Mouse (Mus musculus): ENCODE results near the gene Spock3. TPM values are rescaled to one million over a fixed set of nuclear protein-coding genes. Genes with fewer than 3 reads are reported as not detected.
A peak's percentile ranks its signal among the peaks of the same experiment; 100 is the strongest.

Gene Spock3
- polyA plus RNA-seq (2015; fragmentation: Nextera tagmentation; extraction: Ambion mirVana): 2.8 TPM in 2 replicates

GRCm38 (mm10) chr8:62950709-62951108 lies at the start of gene Spock3:
Spock3 (plus strand) TSS chr8:62951009.
- Histone ChIP-seq H3K4me1 (peaks cover 6% of the 10 kb centered on the region; the same call in 1 of the 2 replicates), H3K9me3 (no peaks in the 10 kb centered on the region), H3K4me3 (peak within 1 kb of the TSS; percentile 64), H3K36me3 (no peaks in the 10 kb centered on the region), H3K9ac (peak within 1 kb of the TSS; percentile 77), H3K4me2 (peak within 1 kb of the TSS; percentile 98), H3K27ac (replicated peaks) (no peak within 1 kb of the TSS), H3K27me3 (replicated peaks) (peaks cover 23% of the 10 kb centered on the region)
- WGBS: 48% methylated on average over 2 of the region's 2 CpGs
- ATAC-seq (ENCODE audit: extremely low read depth, insufficient number of reproducible peaks, low FRiP score, low TSS enrichment): no peak

GRCm38 (mm10) chr8:62951173-62952134 lies 645 bp downstream of the Spock3 start:
- H3K4me1 ChIP-seq: peaks cover 6% of the 10 kb centered on the region; the same call in 1 of the 2 replicates
- no peak overlapping the region for H3K27ac ChIP-seq (replicated peaks)
- peak overlapping the region; percentile 98 for H3K4me2 ChIP-seq
- peaks cover 23% of the 10 kb centered on the region for H3K27me3 ChIP-seq (replicated peaks)
- H3K9ac ChIP-seq: peak overlapping the region; percentile 77
- under 1% methylated on average over 44 of the region's 50 CpGs for WGBS
- H3K4me3 ChIP-seq: peak overlapping the region; percentile 64
- H3K9me3 ChIP-seq: no peaks in the 10 kb centered on the region
- H3K36me3 ChIP-seq: no peaks in the 10 kb centered on the region
- no peak for ATAC-seq (ENCODE audit: extremely low read depth, insufficient number of reproducible peaks, low FRiP score, low TSS enrichment)

GRCm38 (mm10) chr8:62952481-62952880 lies 1.7 kb downstream of the Spock3 start:
- ATAC-seq (ENCODE audit: extremely low read depth, insufficient number of reproducible peaks, low FRiP score, low TSS enrichment): no peak
- Histone ChIP-seq H3K4me2 (peak overlapping the region; percentile 98), H3K4me3 (peak overlapping the region; percentile 64; the same call in 1 of the 2 replicates), H3K4me1 (peaks cover 6% of the 10 kb centered on the region; the same call in 1 of the 2 replicates), H3K27me3 (replicated peaks) (peaks cover 23% of the 10 kb centered on the region), H3K36me3 (no peaks in the 10 kb centered on the region), H3K9ac (no peak overlapping the region), H3K9me3 (no peaks in the 10 kb centered on the region), H3K27ac (replicated peaks) (no peak overlapping the region)
- 26% methylated on average over 3 of the region's 3 CpGs for WGBS

GRCm38 (mm10) chr8:62962608-62963007 lies 11.8 kb downstream of the Spock3 start:
- Histone ChIP-seq H3K36me3 (no peaks in the 10 kb centered on the region), H3K4me2 (no peak overlapping the region), H3K9me3 (no peaks in the 10 kb centered on the region), H3K4me3 (no peak overlapping the region), H3K9ac (no peak overlapping the region), H3K4me1 (no peaks in the 10 kb centered on the region), H3K27me3 (replicated peaks) (no peaks in the 10 kb centered on the region), H3K27ac (replicated peaks) (no peak overlapping the region)
- no peak for ATAC-seq (ENCODE audit: extremely low read depth, insufficient number of reproducible peaks, low FRiP score, low TSS enrichment)
- WGBS: 70% methylated on average over 3 of the region's 3 CpGs

GRCm38 (mm10) chr8:62969802-62970372 lies 19.1 kb downstream of the Spock3 start:
- H3K9ac ChIP-seq: no peak overlapping the region
- H3K9me3 ChIP-seq: no peaks in the 10 kb centered on the region
- WGBS: 73% methylated on average over 2 of the region's 2 CpGs
- no peak overlapping the region for H3K4me3 ChIP-seq
- no peaks in the 10 kb centered on the region for H3K4me1 ChIP-seq
- no peak for ATAC-seq (ENCODE audit: extremely low read depth, insufficient number of reproducible peaks, low FRiP score, low TSS enrichment)
- H3K27me3 ChIP-seq (replicated peaks): no peaks in the 10 kb centered on the region
- H3K36me3 ChIP-seq: no peaks in the 10 kb centered on the region
- H3K27ac ChIP-seq (replicated peaks): no peak overlapping the region
- H3K4me2 ChIP-seq: no peak overlapping the region

GRCm38 (mm10) chr8:63088984-63089383 lies 138.2 kb downstream of the Spock3 start:
- no peak for ATAC-seq (ENCODE audit: extremely low read depth, insufficient number of reproducible peaks, low FRiP score, low TSS enrichment)
- H3K4me2 ChIP-seq: no peak overlapping the region
- H3K4me3 ChIP-seq: no peak overlapping the region
- H3K9me3 ChIP-seq: no peaks in the 10 kb centered on the region
- no peaks in the 10 kb centered on the region for H3K4me1 ChIP-seq
- H3K9ac ChIP-seq: no peak overlapping the region
- no peaks in the 10 kb centered on the region for H3K36me3 ChIP-seq
- H3K27ac ChIP-seq (replicated peaks): no peak overlapping the region
- 73% methylated on average over 3 of the region's 3 CpGs for WGBS
- no peaks in the 10 kb centered on the region for H3K27me3 ChIP-seq (replicated peaks)

- no peak overlapping the region for H3K4me2 ChIP-seq
Observed at GRCm38 (mm10) chr8:63098200-63098599, 147.4 kb downstream of the Spock3 start.

GRCm38 (mm10) chr8:63109761-63110160 lies 159.0 kb downstream of the Spock3 start:
- Histone ChIP-seq H3K9ac (no peak overlapping the region), H3K4me2 (no peak overlapping the region), H3K36me3 (no peaks in the 10 kb centered on the region), H3K9me3 (no peaks in the 10 kb centered on the region), H3K27me3 (replicated peaks) (no peaks in the 10 kb centered on the region), H3K27ac (replicated peaks) (no peak overlapping the region), H3K4me3 (no peak overlapping the region), H3K4me1 (no peaks in the 10 kb centered on the region)
- ATAC-seq (ENCODE audit: extremely low read depth, insufficient number of reproducible peaks, low FRiP score, low TSS enrichment): no peak
- WGBS: 61% methylated on average over 1 of the region's 1 CpGs

More at GRCm38 (mm10) chr8:63098200-63098599, 147.4 kb downstream of the Spock3 start:
- H3K9ac ChIP-seq: no peak overlapping the region
- H3K4me3 ChIP-seq: no peak overlapping the region
- no peak for ATAC-seq (ENCODE audit: extremely low read depth, insufficient number of reproducible peaks, low FRiP score, low TSS enrichment)
- no peaks in the 10 kb centered on the region for H3K9me3 ChIP-seq
- WGBS: 70% methylated on average over 2 of the region's 2 CpGs
- no peaks in the 10 kb centered on the region for H3K36me3 ChIP-seq
- H3K27me3 ChIP-seq (replicated peaks): no peaks in the 10 kb centered on the region
- H3K4me1 ChIP-seq: no peaks in the 10 kb centered on the region
- H3K27ac ChIP-seq (replicated peaks): no peak overlapping the region

- H3K36me3 ChIP-seq: no peaks in the 10 kb centered on the region
- ATAC-seq (ENCODE audit: extremely low read depth, insufficient number of reproducible peaks, low FRiP score, low TSS enrichment): no peak
- no peaks in the 10 kb centered on the region for H3K4me1 ChIP-seq
- no peaks in the 10 kb centered on the region for H3K9me3 ChIP-seq
- H3K4me2 ChIP-seq: no peak overlapping the region
- no peak overlapping the region for H3K4me3 ChIP-seq
- WGBS: 65% methylated on average over 1 of the region's 1 CpGs
- H3K27me3 ChIP-seq (replicated peaks): no peaks in the 10 kb centered on the region
- no peak overlapping the region for H3K9ac ChIP-seq
- no peak overlapping the region for H3K27ac ChIP-seq (replicated peaks)
Observed at GRCm38 (mm10) chr8:63112919-63113318, 162.1 kb downstream of the Spock3 start.

GRCm38 (mm10) chr8:63120508-63120907 lies 169.7 kb downstream of the Spock3 start:
- Histone ChIP-seq H3K4me3 (no peak overlapping the region), H3K9me3 (no peaks in the 10 kb centered on the region), H3K9ac (no peak overlapping the region), H3K36me3 (no peaks in the 10 kb centered on the region), H3K27me3 (replicated peaks) (no peaks in the 10 kb centered on the region), H3K4me2 (no peak overlapping the region), H3K4me1 (no peaks in the 10 kb centered on the region), H3K27ac (replicated peaks) (no peak overlapping the region)
- ATAC-seq (ENCODE audit: extremely low read depth, insufficient number of reproducible peaks, low FRiP score, low TSS enrichment): no peak
- WGBS: 67% methylated on average over 2 of the region's 2 CpGs

- no peaks in the 10 kb centered on the region for H3K4me1 ChIP-seq
- no peak overlapping the region for H3K4me2 ChIP-seq
- no peaks in the 10 kb centered on the region for H3K9me3 ChIP-seq
- 72% methylated on average over 3 of the region's 3 CpGs for WGBS
- H3K36me3 ChIP-seq: no peaks in the 10 kb centered on the region
- no peak overlapping the region for H3K27ac ChIP-seq (replicated peaks)
- H3K9ac ChIP-seq: no peak overlapping the region
- H3K4me3 ChIP-seq: no peak overlapping the region
- no peaks in the 10 kb centered on the region for H3K27me3 ChIP-seq (replicated peaks)
- no peak for ATAC-seq (ENCODE audit: extremely low read depth, insufficient number of reproducible peaks, low FRiP score, low TSS enrichment)
Observed at GRCm38 (mm10) chr8:63135406-63135805, 184.6 kb downstream of the Spock3 start.
